Mouse (Mus musculus) adrenal gland, postnatal 4 days (tissue): ENCODE measurements around the gene Dus2. TPM values are rescaled to one million over a fixed set of nuclear protein-coding genes. Genes with fewer than 3 reads are reported as not detected.
"Not testable (repeated sequence)": the region's sequence is repeated elsewhere in the genome, so short reads cannot be mapped to it uniquely, and the experiment has no call there.

ENCODE experiments used
- DNase-seq, 2 experiments: peaks; one replicate each; pipeline ENCODE4 v3.0.0; 2021 to 2022; ENCODE audit warnings: low spot score in 2 of 2, mixed read lengths in 2 of 2
- total RNA-seq, 2 experiments: library from RNA; stranded (reverse); gene quantifications; 2 replicates each; pipeline ENCODE4 v1.2.3; 2021

The Dus2 gene
- total RNA-seq, 2 experiments from 2014 or later = 15.0 to 15.3 TPM

GRCm38 (mm10) chr8:105983406-105983805 is 7.7 kb upstream of the Dus2 start:
- DNase-seq = not testable (repeated sequence)

GRCm38 (mm10) chr8:105988546-105988945 is 2.6 kb upstream of the Dus2 start:
- no peak for DNase-seq

GRCm38 (mm10) chr8:105991546-105991945 is 409 bp downstream of the Dus2 start:
- no peak for DNase-seq

- no peak for DNase-seq
These were observed 1.4 kb downstream of the Dus2 start for GRCm38 (mm10) chr8:105992499-105992898.

GRCm38 (mm10) chr8:105993226-105993625 is 2.1 kb downstream of the Dus2 start:
- no peak for DNase-seq

- DNase-seq = no peak
These were observed 5.2 kb downstream of the Dus2 start for GRCm38 (mm10) chr8:105996359-105996758.

GRCm38 (mm10) chr8:105998971-105999370 is 7.8 kb downstream of the Dus2 start:
- DNase-seq = no peak

GRCm38 (mm10) chr8:106001908-106002307 is 10.8 kb downstream of the Dus2 start:
- DNase-seq = no peak

GRCm38 (mm10) chr8:106004538-106005207 is 13.5 kb downstream of the Dus2 start:
- no peak for DNase-seq

GRCm38 (mm10) chr8:106005875-106006274 is 14.7 kb downstream of the Dus2 start, which contains the start of gene Dpep2nb:
Dpep2nb (minus strand) TSS chr8:106005975.
- no peak for DNase-seq

GRCm38 (mm10) chr8:106006413-106006812 is 15.3 kb downstream of the Dus2 start:
- DNase-seq = no peak

- no peak for DNase-seq
These were observed 16.0 kb downstream of the Dus2 start for GRCm38 (mm10) chr8:106007135-106007534.

- not testable (repeated sequence) for DNase-seq
These were observed 16.8 kb downstream of the Dus2 start for GRCm38 (mm10) chr8:106007891-106008290.

- peak; percentile 79 to 86 for DNase-seq
These were observed 19.9 kb downstream of the Dus2 start for GRCm38 (mm10) chr8:106010748-106011642.

- no peak for DNase-seq
These were observed 20.5 kb downstream of the Dus2 start, which contains the start of gene Ddx28 for GRCm38 (mm10) chr8:106011643-106011986. Ddx28 (minus strand) TSS chr8:106011882.

- not testable (repeated sequence) for DNase-seq
These were observed 21.1 kb downstream of the Dus2 start for GRCm38 (mm10) chr8:106012203-106012602.

- no peak for DNase-seq
These were observed 25.1 kb downstream of the Dus2 start for GRCm38 (mm10) chr8:106016284-106016683.

- no peak for DNase-seq
These were observed 26.0 kb downstream of the Dus2 start for GRCm38 (mm10) chr8:106017130-106017529.

- no peak for DNase-seq
These were observed 26.9 kb downstream of the Dus2 start for GRCm38 (mm10) chr8:106018039-106018438.

- peak; percentile 22 to 62 for DNase-seq
These were observed 31.3 kb downstream of the Dus2 start for GRCm38 (mm10) chr8:106022483-106022882.

- no peak for DNase-seq
These were observed 47.6 kb downstream of the Dus2 start for GRCm38 (mm10) chr8:106038721-106039120.

- DNase-seq = no peak
These were observed 48.5 kb downstream of the Dus2 start for GRCm38 (mm10) chr8:106039605-106040004.
